Mouse (Mus musculus): Measurements from ENCODE around the gene 4930407I10Rik.

4930407I10Rik gene

GRCm38 (mm10) chr15:82047080-82047883, 11.7 kb upstream of the 4930407I10Rik start, which contains the start of gene Snu13:
Snu13 (minus strand) TSS chr15:82047598.
- peak; percentile 93 for DNase-seq (ENCODE audit: extremely low spot score, low spot score)

- no peak for DNase-seq (ENCODE audit: extremely low spot score, low spot score)
These were observed 6.4 kb upstream of the 4930407I10Rik start for GRCm38 (mm10) chr15:82052544-82052943.

GRCm38 (mm10) chr15:82063909-82064308, 5.0 kb downstream of the 4930407I10Rik start:
- DNase-seq (ENCODE audit: extremely low spot score, low spot score), result no peak

- peak; percentile 59 for DNase-seq (ENCODE audit: extremely low spot score, low spot score)
These were observed 6.6 kb downstream of the 4930407I10Rik start for GRCm38 (mm10) chr15:82065511-82065910.

- DNase-seq (ENCODE audit: extremely low spot score, low spot score), result peak; percentile 33
These were observed 10.9 kb downstream of the 4930407I10Rik start, which contains the start of gene Mei1 for GRCm38 (mm10) chr15:82069898-82070297. Mei1 (plus strand) TSS chr15:82069996.

GRCm38 (mm10) chr15:82071816-82072469, 13.0 kb downstream of the 4930407I10Rik start:
- no peak for DNase-seq (ENCODE audit: extremely low spot score, low spot score)

GRCm38 (mm10) chr15:82073490-82073889, 14.5 kb downstream of the 4930407I10Rik start:
- no peak for DNase-seq (ENCODE audit: extremely low spot score, low spot score)

GRCm38 (mm10) chr15:82079883-82080282, 20.9 kb downstream of the 4930407I10Rik start:
- DNase-seq (ENCODE audit: extremely low spot score, low spot score), result no peak

GRCm38 (mm10) chr15:82081161-82081560, 22.2 kb downstream of the 4930407I10Rik start:
- DNase-seq (ENCODE audit: extremely low spot score, low spot score), result peak; percentile 27

GRCm38 (mm10) chr15:82085606-82086005, 26.7 kb downstream of the 4930407I10Rik start:
- DNase-seq (ENCODE audit: extremely low spot score, low spot score), result no peak

GRCm38 (mm10) chr15:82086131-82086530, 27.2 kb downstream of the 4930407I10Rik start:
- no peak for DNase-seq (ENCODE audit: extremely low spot score, low spot score)

- DNase-seq (ENCODE audit: extremely low spot score, low spot score), result no peak
These were observed 28.3 kb downstream of the 4930407I10Rik start for GRCm38 (mm10) chr15:82087266-82087665.

GRCm38 (mm10) chr15:82091061-82091460, 32.1 kb downstream of the 4930407I10Rik start:
- DNase-seq (ENCODE audit: extremely low spot score, low spot score), result no peak

GRCm38 (mm10) chr15:82106953-82107555, 48.1 kb downstream of the 4930407I10Rik start:
- DNase-seq (ENCODE audit: extremely low spot score, low spot score), result peak; percentile 64

Data from neural tube, embryonic 10.5 days (tissue).